Mouse (Mus musculus) C2C12 (cell line): ENCODE measurements around the gene Trip13.

Experiments
- CEBPB ChIP-seq: IDR thresholded peaks from one replicate; pipeline ENCODE4 v1.6.1; 2011; ENCODE audit warnings: low read depth, mild to moderate bottlenecking, control low read depth, moderate library complexity
- CTCF ChIP-seq: IDR thresholded peaks from one replicate; pipeline ENCODE4 v1.5.1; 2011; ENCODE audit not compliant: control insufficient read depth, insufficient read depth, insufficient read length
- MAX ChIP-seq: IDR thresholded peaks from one replicate; pipeline ENCODE4 v1.6.1; 2011; ENCODE audit warnings: mild to moderate bottlenecking, control low read depth
- MYOD1 ChIP-seq: IDR thresholded peaks from one replicate; pipeline ENCODE4 v1.6.1; 2011; ENCODE audit warnings: low read depth; ENCODE audit not compliant: control insufficient read depth, insufficient read length
- MYOG ChIP-seq: IDR thresholded peaks from one replicate; pipeline ENCODE4 v1.6.1; 2011; ENCODE audit not compliant: control insufficient read depth, insufficient read length; ENCODE audit errors: extremely low read depth
- USF1 ChIP-seq: IDR thresholded peaks from one replicate; pipeline ENCODE4 v1.6.1; 2011; ENCODE audit warnings: low read depth, mild to moderate bottlenecking, control low read depth, moderate library complexity

DNA sequence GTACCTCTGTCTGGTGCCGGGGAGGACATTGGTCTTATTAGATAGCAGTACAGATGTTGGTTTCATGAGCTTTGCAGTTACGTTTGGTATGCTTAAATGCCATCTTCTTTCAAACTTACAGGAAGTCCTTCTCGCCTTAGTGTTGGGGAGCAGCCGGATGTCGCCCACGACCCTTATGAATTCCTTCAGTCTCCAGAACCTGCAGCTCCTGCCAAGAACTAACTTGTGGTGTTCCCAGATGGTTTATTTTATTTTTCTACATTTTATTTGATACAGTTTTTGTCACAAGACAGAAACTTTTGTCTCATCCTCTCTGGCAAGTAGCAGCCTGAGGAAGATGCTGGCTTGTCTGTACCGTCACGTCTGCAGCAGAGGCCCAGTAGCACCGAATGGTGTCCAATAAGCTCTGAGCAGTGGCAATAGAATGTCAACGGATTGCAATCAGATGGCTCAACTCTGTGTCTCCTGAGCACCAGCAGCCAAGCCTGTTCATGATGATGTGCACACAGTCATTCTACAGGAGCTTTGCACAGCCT lies 22.6 kb upstream of the Trip13 start:
- TF ChIP-seq CTCF (no peak), USF1 (no peak), MYOD1 (no peak), MAX (no peak), CEBPB (no peak), MYOG (no peak)
